In the genomic region with DNA sequence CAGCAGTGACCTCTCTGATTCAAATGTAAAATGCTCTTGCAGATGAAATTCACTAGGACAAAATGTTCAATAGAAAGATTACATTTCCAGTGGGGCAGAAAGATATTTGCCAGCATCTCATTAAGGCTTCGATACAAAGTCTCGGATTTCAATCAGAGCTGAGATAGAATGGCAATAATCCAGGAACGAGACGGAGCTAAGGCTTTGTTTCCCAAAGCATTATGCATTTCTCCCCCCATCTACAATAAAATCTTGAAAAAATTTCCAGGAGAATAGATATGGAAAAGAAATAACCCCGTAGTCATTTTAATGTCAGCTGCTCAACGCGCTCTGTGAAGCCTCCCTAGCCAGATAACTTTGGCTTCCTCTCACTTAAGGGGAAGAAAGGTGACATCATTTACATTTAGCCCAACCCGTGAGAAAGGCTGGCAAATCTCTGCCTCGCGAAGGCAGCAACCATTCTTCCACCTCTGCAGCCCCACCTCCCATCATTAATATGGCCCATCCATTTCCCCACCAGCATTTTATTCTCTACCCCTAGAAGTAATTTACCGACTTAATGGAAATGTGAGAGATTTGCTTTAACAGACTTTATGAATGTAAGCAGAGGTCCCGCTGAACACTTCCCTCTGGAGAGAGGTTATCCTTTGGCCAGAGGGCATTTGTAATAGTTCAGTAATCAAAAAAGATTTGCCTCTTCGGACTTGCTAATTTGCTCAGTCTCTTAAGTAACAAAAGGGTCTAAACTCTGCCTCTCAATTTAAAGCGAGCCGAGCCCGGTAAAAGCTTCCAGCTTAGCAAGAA, we compare ENCODE assay signal across 9 mouse cellular contexts. TPM values are rescaled to one million over a fixed set of nuclear protein-coding genes. Genes with fewer than 3 reads are reported as not detected.
DNase-seq lines count a peak whose midpoint lies in the region; ATAC-seq and TF ChIP-seq lines count a peak whose summit lies in the region.
"Had no signal": no experiment of that assay in that cellular context is flagged by ENCODE, and none has a peak within 500 bp of the region (broad histone marks: within the 10 kb centered on the region; RNA-seq: fewer than 3 reads in every experiment).

No protein-coding gene starts in this region.

- H3K4me3 ChIP-seq in kidney, embryonic 16.5 days (ENCODE audit: low read length): 0 out of 2 replicates have a peak overlapping the region, but pooled peaks have one; percentile 9
- peak overlapping the region; percentile 28 for H3K4me3 ChIP-seq in embryonic facial prominence, embryonic 13.5 days
- peak overlapping the region; percentile 26 for H3K4me3 ChIP-seq in hindbrain, embryonic 10.5 days
- H3K4me3 ChIP-seq in midbrain, postnatal 0 days (ENCODE audit: low read depth, low read length): peak overlapping the region; percentile 19; the same call in 1 of the 2 replicates

- no peak overlapping the region for H3K9ac ChIP-seq in kidney, embryonic 16.5 days (replicated peaks; ENCODE audit: low read length)
- peak overlapping the region; percentile 51; the same call in 1 of the 2 replicates for H3K9ac ChIP-seq in embryonic facial prominence, embryonic 13.5 days
- H3K9ac ChIP-seq in midbrain, postnatal 0 days (replicated peaks; ENCODE audit: low read length, poor library complexity, severe bottlenecking): 0 out of 2 replicates have a peak overlapping the region, but pooled peaks have one; percentile 14

- H3K36me3 ChIP-seq in kidney, embryonic 16.5 days (ENCODE audit: insufficient read depth, low read length): no peaks in the 10 kb centered on the region
- H3K36me3 ChIP-seq in embryonic facial prominence, embryonic 13.5 days: no peaks in the 10 kb centered on the region
- H3K36me3 ChIP-seq in hindbrain, embryonic 10.5 days: no peaks in the 10 kb centered on the region
- H3K36me3 ChIP-seq in midbrain, postnatal 0 days (ENCODE audit: insufficient read depth, low read length): no peaks in the 10 kb centered on the region

- no peak for ATAC-seq in kidney, embryonic 16.5 days (ENCODE audit: low FRiP score, low TSS enrichment)
- no peak for ATAC-seq in embryonic facial prominence, embryonic 13.5 days (ENCODE audit: insufficient number of reproducible peaks, insufficient read depth, low FRiP score, low TSS enrichment, low read depth)
- ATAC-seq in midbrain, postnatal 0 days (ENCODE audit: low FRiP score): no peak

- peaks cover 14% of the 10 kb centered on the region for H3K27me3 ChIP-seq in kidney, embryonic 16.5 days (ENCODE audit: insufficient read depth, low read length)
- peaks cover 13% of the 10 kb centered on the region; the same call in 1 of the 2 replicates for H3K27me3 ChIP-seq in embryonic facial prominence, embryonic 13.5 days
- no peaks in the 10 kb centered on the region; the same call in 1 of the 2 replicates for H3K27me3 ChIP-seq in hindbrain, embryonic 10.5 days (ENCODE audit: insufficient read depth, poor library complexity, severe bottlenecking)
- no peaks in the 10 kb centered on the region for H3K27me3 ChIP-seq in midbrain, postnatal 0 days (ENCODE audit: insufficient read depth, low read length)

- peaks cover 19% of the 10 kb centered on the region for H3K4me1 ChIP-seq in kidney, embryonic 16.5 days (ENCODE audit: insufficient read depth, low read length)
- H3K4me1 ChIP-seq in embryonic facial prominence, embryonic 13.5 days: peaks cover 18% of the 10 kb centered on the region
- H3K4me1 ChIP-seq in hindbrain, embryonic 10.5 days (replicated peaks): peaks cover 19% of the 10 kb centered on the region
- H3K4me1 ChIP-seq in midbrain, postnatal 0 days (ENCODE audit: insufficient read depth, low read length): peaks cover 3% of the 10 kb centered on the region; the same call in 1 of the 2 replicates

- TF ChIP-seq CTCF in midbrain, postnatal 0 days (IDR thresholded peaks at IDR 0.05): no peak

- WGBS in kidney, embryonic 16.5 days: 17% methylated on average over 16 of the region's 16 CpGs
- WGBS in embryonic facial prominence, embryonic 13.5 days: 14% methylated on average over 16 of the region's 16 CpGs
- WGBS in hindbrain, embryonic 10.5 days: 35% methylated on average over 16 of the region's 16 CpGs
- 7% methylated on average over 16 of the region's 16 CpGs for WGBS in midbrain, postnatal 0 days

- H3K4me2 ChIP-seq in kidney, embryonic 16.5 days (replicated peaks; ENCODE audit: low read depth, low read length): peak overlapping the region; percentile 40
- peak overlapping the region; percentile 55 for H3K4me2 ChIP-seq in embryonic facial prominence, embryonic 13.5 days
- peak overlapping the region; percentile 46 for H3K4me2 ChIP-seq in midbrain, postnatal 0 days (ENCODE audit: low read depth, low read length, poor library complexity, severe bottlenecking)

- no peak overlapping the region for H3K27ac ChIP-seq in kidney, embryonic 16.5 days (ENCODE audit: low read length)
- 0 out of 2 replicates have a peak overlapping the region, but pooled peaks have one; percentile 5 for H3K27ac ChIP-seq in embryonic facial prominence, embryonic 13.5 days
- H3K27ac ChIP-seq in hindbrain, embryonic 10.5 days: no peak overlapping the region
- H3K27ac ChIP-seq in midbrain, postnatal 0 days (ENCODE audit: low read depth, low read length): no peak overlapping the region

- H3K9me3 ChIP-seq in kidney, embryonic 16.5 days (ENCODE audit: low read length): no peaks in the 10 kb centered on the region
- no peaks in the 10 kb centered on the region for H3K9me3 ChIP-seq in embryonic facial prominence, embryonic 13.5 days
- no peaks in the 10 kb centered on the region for H3K9me3 ChIP-seq in hindbrain, embryonic 10.5 days
- no peaks in the 10 kb centered on the region for H3K9me3 ChIP-seq in midbrain, postnatal 0 days (ENCODE audit: low read length)

- no peak for DNase-seq in kidney, postnatal 4 days
- DNase-seq in hindbrain, embryonic 10.5 days (ENCODE audit: low spot score): no peak
- DNase-seq in midbrain, postnatal 0 days (ENCODE audit: low spot score): peak; percentile 31
- DNase-seq in MN1 (ENCODE audit: low spot score): no peak
- no peak for DNase-seq in natural killer cell, adult 2 months (ENCODE audit: low spot score in 2 of 2)
- DNase-seq: left cerebral cortex, postnatal 4 days; thymus, postnatal 14 days had no signal

RNA-seq across cellular contexts. Expression of a gene that starts 19.9 kb away (rescaled TPM):
- polyA plus RNA-seq in kidney, embryonic 16.5 days (2015; fragmentation: Nextera tagmentation; extraction: Ambion mirVana): 76.1 and 85.8 TPM in 2 replicates
- 110 and 120 TPM in 2 replicates for polyA plus RNA-seq in embryonic facial prominence, embryonic 13.5 days (2015; fragmentation: Nextera tagmentation; extraction: Ambion mirVana)
- polyA plus RNA-seq in hindbrain, embryonic 10.5 days (2016; fragmentation: Nextera tagmentation; extraction: Ambion mirVana): 116 and 123 TPM in 2 replicates
- 149 and 195 TPM in 2 replicates for total RNA-seq in midbrain, postnatal 0 days (2014; rRNA removed)
- polyA plus RNA-seq in midbrain, postnatal 0 days (2015; fragmentation: Nextera tagmentation; extraction: Ambion mirVana): 194 and 205 TPM in 2 replicates
